Mouse (Mus musculus) sigmoid colon, adult 10 weeks (tissue): ENCODE measurements around the gene Zfp354b. TPM values are rescaled to one million over a fixed set of nuclear protein-coding genes. Genes with fewer than 3 reads are reported as not detected.

ENCODE experiments used
- polyA plus RNA-seq: library from polyadenylated mRNA; stranded (reverse); fragments of 350-450 nt; fragmentation: Illumina TruSeq; extraction: RNeasy Lipid Tissue Mini Kit (QIAGEN cat#74804); gene quantifications from one replicate; pipeline ENCODE4 v1.2.3, GENCODE M21; 2014; ENCODE audit warnings: low read depth, low replicate concordance

Zfp354b gene
- polyA plus RNA-seq, result 1.9 TPM

DNA sequence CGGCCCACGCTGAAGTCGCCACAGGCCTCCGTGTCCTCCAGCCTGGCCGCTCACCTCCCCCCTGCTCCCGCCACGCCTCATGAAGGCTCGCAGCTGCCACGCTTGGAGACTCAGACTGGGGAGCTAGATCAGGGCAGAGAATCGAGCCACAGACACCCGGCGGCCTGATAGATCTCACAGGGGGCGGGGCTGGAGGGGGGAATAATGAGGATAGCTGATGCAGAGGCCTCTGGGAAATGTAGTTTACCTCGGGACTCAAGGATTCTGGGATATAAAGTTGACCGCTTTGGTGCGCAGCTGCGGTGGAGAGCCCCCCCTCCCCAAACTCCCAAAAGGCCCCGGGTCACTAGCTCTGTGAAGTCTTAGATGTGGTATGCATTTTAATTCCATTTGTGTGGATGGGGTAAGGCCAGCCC lies at the start of gene Zfp354b:
Gene Zfp354b, minus strand, starts transcription at position 183 of the 416 bp plus-strand sequence.

DNA sequence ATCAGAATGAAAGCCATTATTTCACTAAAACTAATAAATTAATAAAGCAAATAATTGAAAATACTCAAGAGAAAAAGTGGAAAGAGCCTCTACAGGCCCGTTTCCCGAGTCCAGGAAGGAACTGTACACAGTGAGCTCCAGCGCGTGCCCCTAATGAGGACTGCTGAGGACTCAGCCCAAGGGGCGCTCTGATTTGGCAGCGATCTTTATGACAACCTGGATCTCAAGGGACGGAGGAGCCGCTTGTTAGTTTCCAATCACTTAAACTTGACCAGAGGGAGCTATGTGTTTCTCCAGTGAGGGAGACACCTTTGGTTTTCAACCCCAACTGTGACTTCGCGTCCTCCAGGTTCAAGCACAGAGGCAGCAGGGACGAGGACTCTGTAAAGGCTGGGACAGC lies 34.8 kb upstream of the Zfp354b start, which contains the start of gene Olfr1378:
Gene Olfr1378, plus strand, starts transcription at position 301 of the 400 bp plus-strand sequence.

DNA sequence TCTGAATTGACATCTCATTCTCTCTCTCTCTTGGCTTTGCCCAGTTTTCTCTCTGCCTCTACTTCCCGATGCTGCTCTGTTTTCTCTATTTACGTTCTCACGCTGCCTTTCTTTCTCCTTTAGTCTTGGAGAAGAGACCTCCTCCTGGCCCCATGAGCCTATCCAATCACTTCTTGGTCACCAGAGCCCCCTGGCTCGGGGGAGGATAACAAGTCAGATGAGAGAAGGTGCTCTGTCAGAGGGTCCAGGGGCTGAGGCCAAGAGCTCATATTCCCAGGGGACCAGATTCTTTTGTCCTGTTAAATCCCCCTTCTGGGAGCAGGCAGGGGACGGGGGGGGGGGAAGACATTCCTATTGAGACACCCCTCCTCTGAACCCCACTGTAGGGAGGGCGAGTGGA lies 22.2 kb upstream of the Zfp354b start, which contains the start of gene Prop1:
Gene Prop1, minus strand, starts transcription at position 101 of the 400 bp plus-strand sequence.

DNA sequence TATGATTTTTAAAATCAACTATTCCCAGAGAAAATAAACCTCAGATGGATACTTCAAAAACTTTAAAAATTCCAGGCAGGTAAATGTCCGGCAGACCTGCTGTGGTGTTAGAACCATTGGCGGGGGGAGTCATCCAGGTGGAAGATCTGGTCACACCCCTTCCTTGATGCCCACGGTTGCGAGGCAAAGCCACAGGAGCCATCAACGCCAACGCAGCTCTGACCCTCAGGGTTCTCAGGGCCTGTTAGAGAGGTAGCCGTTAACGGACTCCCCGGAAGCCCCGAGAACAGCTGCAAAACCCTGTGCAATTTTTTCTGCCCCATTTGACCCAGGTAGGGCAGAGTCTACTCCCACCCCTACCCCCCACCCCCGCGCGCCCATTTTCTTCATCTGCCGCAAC lies 12.1 kb upstream of the Zfp354b start, which contains the start of gene 4933414I15Rik:
Gene 4933414I15Rik, minus strand, starts transcription at position 260 of the 400 bp plus-strand sequence.

DNA sequence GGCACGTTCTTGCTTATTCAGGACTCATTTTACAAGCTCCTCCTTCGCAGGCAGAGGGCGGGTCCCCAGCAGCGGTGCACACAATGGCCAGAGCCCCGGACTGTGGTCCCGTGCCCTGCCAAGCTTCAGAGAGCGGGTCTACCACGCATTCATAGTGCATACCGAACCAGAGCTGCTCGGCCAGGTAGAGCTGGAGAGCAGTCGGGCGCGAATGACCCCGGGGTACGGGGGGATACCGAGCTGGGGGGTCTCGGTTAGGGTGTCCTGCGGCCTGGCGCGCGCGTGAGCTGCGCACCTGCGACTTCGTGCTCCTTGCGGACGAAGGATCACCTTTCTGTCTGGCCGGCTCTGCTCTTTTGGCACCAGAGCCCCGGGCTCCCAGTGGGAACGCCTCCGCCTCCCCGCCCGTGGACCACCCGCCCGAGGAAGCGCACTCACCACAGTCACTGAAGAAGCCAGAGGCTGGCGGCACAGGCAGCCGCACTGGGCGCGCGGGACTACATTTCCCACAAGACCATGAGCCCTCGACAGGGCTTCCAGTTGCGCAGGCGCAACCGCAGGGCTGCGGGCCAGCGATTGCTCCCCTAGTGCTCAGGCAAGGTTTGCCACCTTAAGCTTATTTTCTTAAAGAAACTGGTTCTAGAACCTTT lies 15.6 kb downstream of the Zfp354b start, which contains the start of gene Zfp2:
Gene Zfp2, minus strand, starts transcription at position 495 of the 650 bp plus-strand sequence.

DNA sequence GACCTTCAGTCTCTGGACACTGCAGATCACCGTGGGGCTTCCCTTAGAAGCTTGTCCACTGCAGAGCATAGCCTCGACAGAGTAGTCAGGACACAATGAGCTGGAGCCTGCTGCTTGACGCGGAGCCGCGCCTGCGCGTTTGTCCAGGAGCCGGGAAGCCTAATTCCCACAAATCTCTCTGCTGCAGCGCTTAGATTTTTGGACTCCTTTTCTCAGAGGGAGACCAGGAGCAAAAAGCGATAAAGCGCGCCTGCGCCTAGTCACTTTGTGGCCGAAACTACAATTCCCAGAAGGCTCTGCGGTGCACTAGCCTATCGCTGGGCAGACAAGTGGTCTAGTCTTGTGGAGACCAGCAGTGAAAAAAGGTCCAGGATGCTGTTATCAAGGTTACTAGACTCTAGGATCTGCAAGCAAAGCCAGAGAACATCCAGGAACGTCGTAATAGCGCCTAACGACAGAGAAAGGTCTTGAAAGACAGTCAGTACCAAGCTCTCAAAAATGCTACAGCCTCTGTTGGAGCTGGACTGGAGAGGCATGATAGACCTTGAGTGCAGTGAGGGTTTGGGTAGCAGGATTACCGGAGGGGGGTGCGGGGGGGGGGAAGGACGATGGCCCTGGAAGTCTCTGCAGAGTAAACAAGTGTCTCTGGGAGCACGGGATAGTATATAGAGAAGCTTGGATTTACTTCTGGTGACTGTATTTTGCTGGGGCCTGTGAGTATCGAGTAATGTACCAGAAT lies 43.9 kb downstream of the Zfp354b start, which contains the start of gene Zfp454:
Gene Zfp454, minus strand, starts transcription at position 262 of the 739 bp plus-strand sequence.

Other genes with a start within 250 kb of the Zfp354b start
- gene Zfp354c, start 103.9 kb downstream of the Zfp354b start, polyA plus RNA-seq, result 6.9 TPM
- gene Zfp879, start 90.1 kb downstream of the Zfp354b start, polyA plus RNA-seq, result 1.5 TPM
- gene Grm6, start 80.9 kb downstream of the Zfp354b start, polyA plus RNA-seq, result not detected
- gene Zfp454, start 44.0 kb downstream of the Zfp354b start, polyA plus RNA-seq, result 1.5 TPM
- gene Zfp2, start 15.5 kb downstream of the Zfp354b start, polyA plus RNA-seq, result 11.9 TPM
- not detected for gene 4933414I15Rik, start 12.1 kb upstream of the Zfp354b start, polyA plus RNA-seq
- not detected for gene Prop1, start 22.1 kb upstream of the Zfp354b start, polyA plus RNA-seq
- not detected for gene Olfr1378, start 34.9 kb upstream of the Zfp354b start, polyA plus RNA-seq
- gene Olfr1377, start 50.3 kb upstream of the Zfp354b start, polyA plus RNA-seq, result not detected
- not detected for gene Olfr51, start 72.0 kb upstream of the Zfp354b start, polyA plus RNA-seq
- not detected for gene Olfr54, start 82.6 kb upstream of the Zfp354b start, polyA plus RNA-seq
- not detected for gene Olfr1375, start 116.5 kb upstream of the Zfp354b start, polyA plus RNA-seq
- gene Zfp354a, start 127.6 kb upstream of the Zfp354b start, polyA plus RNA-seq, result 9.4 TPM